Mouse (Mus musculus): ENCODE data around the gene 1700029I15Rik. TPM values are rescaled to one million over a fixed set of nuclear protein-coding genes. Genes with fewer than 3 reads are reported as not detected.
A peak's percentile ranks its signal among the peaks of the same experiment; 100 is the strongest.

Gene 1700029I15Rik
- total RNA-seq, 2 experiments from 2014 or later, result 5.3 TPM

DNA sequence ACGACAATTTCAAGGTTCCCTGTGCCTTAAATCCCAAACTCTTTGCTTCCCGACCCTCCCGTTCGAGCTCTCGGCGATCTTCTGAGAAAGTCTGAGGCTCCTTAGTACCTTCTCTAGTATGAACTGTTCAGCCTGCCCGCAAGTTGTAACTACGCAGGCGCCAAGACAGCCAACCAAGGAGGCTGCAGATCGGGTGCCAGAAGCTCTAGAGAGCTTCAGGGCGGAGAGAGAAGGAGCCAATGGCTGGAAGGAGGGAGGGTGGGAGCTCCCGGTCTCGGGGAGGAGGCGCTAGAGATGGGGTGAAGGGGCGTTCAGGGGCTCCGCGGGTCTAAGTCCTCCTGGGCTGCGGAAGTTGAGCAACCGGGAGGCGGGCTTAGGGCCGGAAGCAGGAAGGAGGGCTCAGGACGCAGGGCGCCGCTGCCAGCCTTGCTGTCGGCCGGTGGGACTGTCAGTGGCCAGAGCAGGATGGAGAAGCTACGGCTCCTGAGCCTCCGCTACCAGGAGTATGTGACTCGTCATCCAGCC, 7.2 kb upstream of the 1700029I15Rik start:
- intact Hi-C loops (cut with DNase I), result loop anchor here (1.0 kb wide), 1 partner anchor 59 kb away; the partner anchor contains the start of gene Cry2
- TF ChIP-seq CTCF (IDR thresholded peaks at IDR 0.05), result no peak
- Histone ChIP-seq H3K4me3 (peak overlapping the region; percentile 72), H3K27ac (peak overlapping the region; percentile 90)
- peak; percentile 90 to 95 for DNase-seq (ENCODE audit: extremely low spot score in 1 of 2, low spot score in 2 of 2)

DNA sequence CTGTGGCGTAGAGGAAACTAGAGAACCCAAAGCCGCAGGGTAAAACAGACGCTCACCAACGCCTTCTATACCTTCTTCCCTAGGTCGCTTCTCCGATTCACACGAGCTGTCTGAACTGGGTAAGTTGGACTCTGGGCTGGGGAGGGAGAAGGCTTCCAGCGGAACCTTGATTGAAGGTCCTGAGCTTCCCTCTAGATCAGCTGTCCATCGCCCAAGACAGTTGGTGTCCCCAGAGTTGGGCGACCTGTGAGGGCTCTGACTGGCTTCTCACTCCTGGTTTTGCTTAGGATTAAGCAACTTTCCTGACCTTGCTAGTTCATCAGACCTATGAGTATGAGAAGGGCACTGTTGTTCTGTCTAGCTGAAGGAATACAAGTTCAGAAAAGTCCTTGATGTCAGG, 6.5 kb upstream of the 1700029I15Rik start:
- intact Hi-C loops (cut with DNase I), result loop anchor here (1.0 kb wide), 1 partner anchor 59 kb away; the partner anchor contains the start of gene Cry2
- Histone ChIP-seq H3K27ac (peak overlapping the region; percentile 90), H3K4me3 (peak overlapping the region; percentile 72)
- TF ChIP-seq CTCF (IDR thresholded peaks at IDR 0.05), result no peak
- no peak for DNase-seq (ENCODE audit: extremely low spot score in 1 of 2, low spot score in 2 of 2)

DNA sequence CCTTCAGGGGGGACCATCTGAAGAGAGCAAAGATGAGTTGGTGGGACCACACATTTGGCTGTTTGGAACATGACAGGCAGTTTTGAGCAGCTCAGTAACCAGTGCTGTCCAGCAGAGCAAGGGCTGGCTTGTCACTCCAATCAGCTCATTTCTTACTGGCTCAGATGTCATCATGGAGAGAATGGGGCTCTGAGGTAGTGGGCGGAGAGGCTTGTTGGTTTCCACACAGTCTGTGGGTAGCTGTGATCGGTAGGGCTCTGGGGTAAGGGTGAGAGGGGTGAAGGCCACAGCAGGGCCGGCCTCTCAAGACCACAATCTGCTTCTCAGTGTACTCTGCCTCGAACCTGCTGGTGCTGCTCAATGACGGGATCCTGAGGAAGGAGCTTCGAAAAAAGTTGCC, 6.0 kb upstream of the 1700029I15Rik start:
- TF ChIP-seq CTCF (IDR thresholded peaks at IDR 0.05), result no peak
- peak overlapping the region; percentile 72 for H3K4me3 ChIP-seq
- intact Hi-C loops (cut with DNase I), result no loop called here
- no peak for DNase-seq (ENCODE audit: extremely low spot score in 1 of 2, low spot score in 2 of 2)
- no peak overlapping the region; the same call in 1 of the 2 replicates for H3K27ac ChIP-seq

DNA sequence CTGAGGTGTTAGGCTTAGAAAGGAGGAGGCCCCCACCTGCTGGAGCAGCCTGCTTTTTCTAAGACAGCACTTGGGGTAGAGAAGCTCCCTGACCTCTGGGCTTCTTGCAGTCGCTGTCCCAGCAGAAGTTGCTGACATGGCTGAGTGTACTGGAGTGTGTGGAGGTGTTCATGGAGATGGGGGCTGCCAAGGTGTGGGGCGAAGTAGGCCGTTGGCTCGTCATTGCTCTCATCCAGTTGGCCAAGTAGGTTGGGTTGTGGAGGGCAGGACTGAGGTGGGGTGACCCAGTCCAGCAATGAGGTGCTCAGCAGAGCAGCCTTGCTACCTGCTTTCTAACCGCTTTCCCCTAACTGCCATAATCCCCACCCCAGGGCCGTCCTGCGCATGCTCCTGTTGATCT, 5.0 kb upstream of the 1700029I15Rik start:
- TF ChIP-seq CTCF (IDR thresholded peaks at IDR 0.05), result no peak
- no peak overlapping the region for H3K4me3 ChIP-seq
- no peak for DNase-seq (ENCODE audit: extremely low spot score in 1 of 2, low spot score in 2 of 2)
- no peak overlapping the region for H3K27ac ChIP-seq
- intact Hi-C loops (cut with DNase I), result no loop called here

DNA sequence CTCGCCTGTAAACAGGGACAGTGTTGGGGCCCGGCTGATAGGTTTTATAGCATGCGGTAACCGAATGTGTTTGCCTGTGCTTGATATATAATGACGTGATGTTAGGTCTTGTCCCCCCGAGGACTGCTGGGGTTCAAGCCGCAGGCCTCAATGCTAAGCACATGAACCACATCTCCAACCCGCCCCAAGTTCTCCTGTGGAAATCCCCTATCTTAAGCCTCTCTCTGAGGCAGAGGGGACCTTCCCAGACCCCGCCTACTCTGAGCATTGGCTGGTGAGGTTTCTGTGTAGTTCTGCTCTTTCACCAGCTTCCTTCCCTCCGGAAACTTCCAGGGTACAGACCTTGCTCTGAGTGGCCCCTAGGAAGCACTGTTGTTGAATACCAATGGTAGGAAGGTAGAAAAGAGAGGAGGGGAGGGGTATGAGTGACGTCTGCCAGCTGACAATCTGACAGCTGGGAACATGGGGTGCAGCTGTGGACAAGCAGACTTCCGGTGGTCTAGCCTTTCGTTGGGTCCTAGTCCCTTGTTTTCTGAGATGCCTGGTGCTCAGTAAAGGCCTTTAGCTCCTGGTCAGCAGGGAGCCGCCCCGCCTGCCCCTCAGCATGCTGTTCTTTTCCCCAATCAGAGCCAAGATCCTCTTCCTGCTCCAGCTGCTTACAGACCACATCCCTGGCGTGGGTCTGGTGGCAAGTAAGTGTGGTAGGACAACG, 2.4 kb upstream of the 1700029I15Rik start:
- intact Hi-C loops (cut with DNase I), result loop anchor here (5.0 kb wide), 1 partner anchor 448 kb away; the partner anchor contains the start of gene Mdk
- TF ChIP-seq CTCF (IDR thresholded peaks at IDR 0.05), result no peak
- H3K4me3 ChIP-seq, result no peak overlapping the region
- DNase-seq (ENCODE audit: extremely low spot score in 1 of 2, low spot score in 2 of 2), result no peak
- no peak overlapping the region for H3K27ac ChIP-seq

DNA sequence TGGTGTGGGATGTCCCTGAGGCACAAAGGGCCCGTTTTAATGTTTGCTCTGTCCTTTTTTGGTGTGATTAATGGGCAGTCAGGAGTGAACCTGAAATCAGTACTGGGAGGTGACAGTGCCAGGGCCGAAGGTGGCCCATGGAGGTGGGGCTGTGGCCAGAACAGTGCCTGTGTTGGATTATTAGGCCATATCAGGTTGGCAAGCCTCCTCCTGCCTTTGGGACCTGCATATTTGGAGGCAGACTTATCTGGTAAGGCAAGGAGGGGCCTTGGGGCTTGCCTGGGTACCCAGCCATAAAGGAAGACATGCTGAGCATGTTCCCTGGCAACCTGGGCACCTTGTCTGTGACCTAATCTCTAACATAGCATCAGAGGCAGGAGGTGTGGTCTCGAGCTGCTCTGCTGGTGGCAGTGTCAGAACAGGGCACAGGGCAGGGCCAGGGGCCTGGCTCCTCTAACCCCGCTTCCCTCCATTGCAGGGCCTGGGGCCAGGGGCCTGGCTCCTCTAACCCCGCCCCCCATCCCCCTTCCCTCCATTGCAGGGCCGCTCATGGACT, 1.8 kb upstream of the 1700029I15Rik start:
- H3K4me3 ChIP-seq, result no peak overlapping the region
- H3K27ac ChIP-seq, result no peak overlapping the region
- no peak for TF ChIP-seq CTCF (IDR thresholded peaks at IDR 0.05)
- DNase-seq (ENCODE audit: extremely low spot score in 1 of 2, low spot score in 2 of 2), result no peak
- intact Hi-C loops (cut with DNase I), result loop anchor here (5.0 kb wide), 1 partner anchor 448 kb away; the partner anchor contains the start of gene Mdk

DNA sequence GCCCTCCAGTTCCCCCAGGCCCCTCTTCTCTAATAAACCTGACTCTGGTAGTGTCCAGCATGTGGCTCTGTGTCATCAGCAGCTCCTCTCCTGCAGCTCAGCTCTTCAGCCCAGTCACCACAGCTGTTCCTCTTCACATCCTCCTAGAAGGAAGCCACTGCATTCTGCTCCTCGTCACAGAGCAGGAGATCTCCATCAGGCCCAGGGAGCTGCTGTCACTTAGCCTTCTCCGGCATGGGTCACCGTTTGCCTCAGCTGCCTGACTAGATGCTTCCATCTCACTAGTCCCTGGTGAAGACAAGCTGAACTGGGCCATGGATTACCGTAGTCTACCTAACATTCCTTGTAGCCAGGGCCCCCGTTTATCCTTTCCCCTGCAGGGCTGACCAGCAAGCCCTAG, 1.2 kb upstream of the 1700029I15Rik start:
- no peak overlapping the region for H3K4me3 ChIP-seq
- DNase-seq (ENCODE audit: extremely low spot score in 1 of 2, low spot score in 2 of 2), result no peak
- H3K27ac ChIP-seq, result no peak overlapping the region
- no peak for TF ChIP-seq CTCF (IDR thresholded peaks at IDR 0.05)
- intact Hi-C loops (cut with DNase I), result loop anchor here (5.0 kb wide), 1 partner anchor 449 kb away; the partner anchor contains the start of gene Mdk

DNA sequence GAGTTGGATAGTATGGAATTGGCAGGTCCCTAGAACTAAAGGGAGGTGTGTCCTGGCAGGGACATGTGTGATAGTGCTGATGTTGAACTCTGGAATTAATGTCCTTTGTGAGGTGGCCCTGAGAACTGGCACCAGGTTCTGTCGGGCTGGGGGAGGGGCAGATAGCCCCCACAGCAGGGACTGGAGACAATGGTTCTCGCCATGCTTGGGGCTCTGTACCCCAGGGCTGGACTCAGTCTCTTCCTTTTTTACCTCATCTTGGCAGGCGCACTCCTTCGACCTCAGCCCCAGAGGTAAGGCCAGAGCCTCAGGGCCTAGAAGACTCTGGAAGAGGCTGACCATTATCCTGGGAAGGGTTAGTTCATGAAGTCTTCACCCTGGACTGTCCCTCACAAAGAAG, 421 bp downstream of the 1700029I15Rik start:
- no peak for DNase-seq (ENCODE audit: extremely low spot score in 1 of 2, low spot score in 2 of 2)
- TF ChIP-seq CTCF (IDR thresholded peaks at IDR 0.05), result no peak
- intact Hi-C loops (cut with DNase I), result loop anchor here (5.0 kb wide), 1 partner anchor 450 kb away; the partner anchor contains the start of gene Mdk
- Histone ChIP-seq H3K4me3 (no peak overlapping the region), H3K27ac (no peak overlapping the region)

DNA sequence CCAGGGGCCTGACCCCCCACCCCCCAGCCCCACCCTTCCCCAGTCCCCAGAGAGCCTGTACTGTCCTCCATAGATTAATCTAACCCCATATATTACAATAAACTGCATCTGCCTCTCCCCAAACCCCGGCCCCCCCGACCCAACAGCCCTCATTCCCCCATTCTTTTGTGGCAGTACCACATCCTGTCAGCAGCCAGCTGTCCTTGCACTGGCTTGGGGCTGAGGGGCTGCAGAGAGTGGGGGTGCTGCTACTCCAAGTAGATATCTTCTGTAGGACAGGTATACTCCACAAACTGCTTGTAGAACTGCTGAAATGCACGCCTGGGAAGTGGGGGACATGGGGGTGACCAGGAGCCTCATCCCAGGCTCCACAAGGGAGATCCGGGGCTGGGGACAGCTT, 1.8 kb downstream of the 1700029I15Rik start:
- H3K4me3 ChIP-seq, result no peak overlapping the region
- TF ChIP-seq CTCF (IDR thresholded peaks at IDR 0.05), result no peak

DNA sequence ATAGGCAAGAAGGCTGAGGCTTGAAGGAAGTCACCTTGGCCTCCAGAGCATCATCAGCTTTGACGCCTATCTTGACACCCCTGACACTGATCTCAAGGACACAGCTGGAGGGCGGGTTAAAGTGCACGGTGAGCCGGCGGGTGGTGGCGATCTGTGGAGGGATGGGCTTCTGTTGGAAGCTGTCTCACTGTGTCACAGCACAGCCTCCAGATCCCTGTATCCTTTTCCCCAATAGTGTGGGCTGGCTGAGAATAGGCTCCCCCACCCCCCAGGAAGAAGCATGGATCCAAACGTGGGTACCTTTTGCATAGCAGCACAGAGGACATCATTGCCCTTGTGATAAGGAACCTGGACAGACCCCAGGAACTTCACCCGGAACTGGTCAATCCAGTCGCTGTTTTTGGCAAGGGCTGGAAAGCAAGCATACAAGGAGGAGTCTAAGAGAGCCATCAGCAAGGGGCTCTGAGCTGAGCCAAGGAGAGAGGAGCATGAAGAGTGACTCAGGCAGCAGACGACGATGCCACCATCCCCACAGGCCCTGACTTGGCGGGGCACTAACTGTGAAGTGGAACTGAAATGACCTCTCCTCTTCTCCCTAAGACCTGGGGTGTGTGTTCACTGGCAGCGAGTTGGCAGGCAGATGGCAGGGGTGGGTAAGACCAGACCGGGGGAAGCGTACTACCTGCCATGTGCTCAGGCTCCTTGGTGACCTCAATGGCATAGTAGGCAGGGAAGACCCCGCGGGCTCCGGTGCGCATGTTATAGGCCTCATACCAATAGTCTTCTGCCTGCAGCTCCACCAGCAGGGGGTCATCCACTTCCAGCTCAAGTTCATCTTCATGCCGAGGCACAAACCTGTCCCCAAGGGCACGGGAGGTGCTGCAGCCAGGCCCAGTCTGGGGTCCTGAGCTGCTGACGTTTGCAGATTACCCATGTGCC, 3.0 kb downstream of the 1700029I15Rik start:
- H3K4me3 ChIP-seq, result no peak overlapping the region
- TF ChIP-seq CTCF (IDR thresholded peaks at IDR 0.05), result no peak; the same call in 1 of the 2 replicates
- DNase-seq (ENCODE audit: extremely low spot score in 1 of 2, low spot score in 2 of 2), result no peak
- intact Hi-C loops (cut with DNase I), result no loop called here
- peak overlapping the region; percentile 51 for H3K27ac ChIP-seq

More for the DNA sequence above, 1.8 kb downstream of the 1700029I15Rik start:
- no peak for DNase-seq (ENCODE audit: extremely low spot score in 1 of 2, low spot score in 2 of 2)
- intact Hi-C loops (cut with DNase I), result loop anchor here (5.0 kb wide), 1 partner anchor 452 kb away; the partner anchor contains the start of gene Mdk
- no peak overlapping the region for H3K27ac ChIP-seq

DNA sequence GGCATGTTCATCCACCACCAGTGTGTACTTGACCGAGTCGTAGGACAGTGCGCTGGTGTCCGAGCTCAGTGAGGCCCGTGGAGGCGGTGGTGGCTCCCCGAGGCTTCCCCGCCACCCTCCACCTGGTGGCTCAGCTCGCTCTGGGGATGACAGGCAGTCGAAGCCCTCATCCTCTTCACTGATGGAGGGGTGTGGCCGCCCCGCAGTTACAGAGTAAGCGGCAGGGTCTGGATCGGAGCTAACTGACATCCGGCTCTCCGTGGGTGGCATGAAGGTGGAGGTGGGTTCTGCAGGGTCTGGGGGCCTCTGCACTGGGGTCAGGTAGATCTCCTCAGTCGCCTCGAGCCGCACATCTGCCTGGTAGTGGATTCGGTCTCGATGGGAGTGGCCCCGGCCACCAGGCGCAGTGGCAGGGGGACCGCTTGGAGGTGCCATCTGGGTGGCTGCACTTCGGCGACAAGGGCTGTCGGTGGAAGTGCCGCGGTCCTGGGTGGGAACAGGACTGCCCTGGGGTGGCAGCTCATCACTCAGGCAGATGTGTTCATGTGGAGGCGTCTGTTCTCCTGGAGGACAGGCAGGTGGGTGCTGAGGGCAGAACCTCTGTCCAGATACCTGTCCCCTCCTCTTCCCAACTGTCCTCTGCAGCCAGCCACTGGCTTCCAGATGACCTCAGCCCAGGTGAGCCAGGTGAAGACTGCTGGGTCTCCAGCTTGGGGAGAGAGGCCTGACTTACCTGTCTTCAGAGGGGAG, 4.7 kb downstream of the 1700029I15Rik start:
- DNase-seq (ENCODE audit: extremely low spot score in 1 of 2, low spot score in 2 of 2), result no peak
- Histone ChIP-seq H3K27ac (peak overlapping the region; percentile 93), H3K4me3 (peak overlapping the region; percentile 71)
- intact Hi-C loops (cut with DNase I), result no loop called here
- TF ChIP-seq CTCF (IDR thresholded peaks at IDR 0.05), result no peak
